8 mouse cellular contexts compared by ENCODE assay signal in genomic region chr17:46678416-46678815, GRCm38 (mm10). TPM values are rescaled to one million over a fixed set of nuclear protein-coding genes. Genes with fewer than 3 reads are reported as not detected.
DNase-seq lines count a peak whose midpoint lies in the region; ATAC-seq and TF ChIP-seq lines count a peak whose summit lies in the region.

Gene Mea1 (plus strand): TSS chr17:46678793.

- TF ChIP-seq CTCF in cerebellum, adult 2 months (IDR thresholded peaks at IDR 0.05; ENCODE audit: borderline replicate concordance, insufficient read depth, low read depth, low read length) = no peak
- TF ChIP-seq CTCF in liver, postnatal 0 days (IDR thresholded peaks at IDR 0.05; ENCODE audit: low read depth) = no peak

- TF ChIP-seq POLR2A in cerebellum, adult 2 months (IDR thresholded peaks at IDR 0.05; ENCODE audit: borderline replicate concordance, insufficient read depth, low read length) = no peak

- WGBS in cerebellum, adult 2 months = 64% methylated on average over 9 of the region's 9 CpGs
- WGBS in kidney, embryonic 14.5 days = 83% methylated on average over 8 of the region's 9 CpGs
- WGBS in liver, postnatal 0 days (ENCODE audit: insufficient replicate concordance) = 94% methylated on average over 7 of the region's 9 CpGs

- H3K36me3 ChIP-seq in kidney, embryonic 14.5 days (ENCODE audit: control insufficient read depth, insufficient read depth, low read length) = peaks cover 48% of the 10 kb centered on the region
- peaks cover 27% of the 10 kb centered on the region for H3K36me3 ChIP-seq in liver, postnatal 0 days (replicated peaks; ENCODE audit: insufficient read depth, low read length)

- peak within 1 kb of the TSS; percentile 53 for H3K4me2 ChIP-seq in kidney, embryonic 14.5 days (replicated peaks; ENCODE audit: low read depth, low read length)
- peak within 1 kb of the TSS; percentile 93 for H3K4me2 ChIP-seq in liver, postnatal 0 days (ENCODE audit: low read depth, low read length)

- H3K9me3 ChIP-seq in kidney, embryonic 14.5 days (ENCODE audit: control insufficient read depth, low read length) = no peaks in the 10 kb centered on the region
- no peaks in the 10 kb centered on the region for H3K9me3 ChIP-seq in liver, postnatal 0 days (ENCODE audit: low read length)

- H3K27ac ChIP-seq in cerebellum, adult 2 months (ENCODE audit: insufficient read depth, low read length) = no peak within 1 kb of the TSS
- H3K27ac ChIP-seq in kidney, embryonic 14.5 days (ENCODE audit: low read depth, low read length) = peak within 1 kb of the TSS; percentile 92; the same call in 1 of the 2 replicates
- peak within 1 kb of the TSS; percentile 91; the same call in 1 of the 2 replicates for H3K27ac ChIP-seq in liver, postnatal 0 days (ENCODE audit: low read depth)

- no peak for ATAC-seq in cerebellum, adult (ENCODE audit: insufficient number of reproducible peaks, low FRiP score, low TSS enrichment)
- ATAC-seq in common myeloid progenitor, adult 5-6 weeks (replicated peaks; ENCODE audit: low read depth, poor library complexity, severe bottlenecking) = no peak
- ATAC-seq in kidney, embryonic 14.5 days (ENCODE audit: low FRiP score, low TSS enrichment) = no peak
- ATAC-seq in liver, postnatal 0 days = no peak
- no peak for ATAC-seq in neutrophil, adult 5-6 weeks (ENCODE audit: extremely low read depth, insufficient number of reproducible peaks, low FRiP score, poor library complexity, severe bottlenecking)

- peak within 1 kb of the TSS; percentile 72 for H3K9ac ChIP-seq in kidney, embryonic 14.5 days (ENCODE audit: low read depth, low read length)
- peak within 1 kb of the TSS; percentile 81 for H3K9ac ChIP-seq in liver, postnatal 0 days (replicated peaks)

- TF ChIP-seq EP300 in liver, postnatal 0 days (IDR thresholded peaks at IDR 0.05; ENCODE audit: low read depth) = no peak

- H3K4me1 ChIP-seq in cerebellum, adult 2 months (ENCODE audit: control insufficient read depth, insufficient read depth, low read length) = peaks cover 20% of the 10 kb centered on the region
- H3K4me1 ChIP-seq in kidney, embryonic 14.5 days (ENCODE audit: control insufficient read depth, insufficient read depth, low read length) = peaks cover 30% of the 10 kb centered on the region
- peaks cover 30% of the 10 kb centered on the region for H3K4me1 ChIP-seq in liver, postnatal 0 days (ENCODE audit: insufficient read depth)

- H3K27me3 ChIP-seq in cerebellum, adult 2 months (ENCODE audit: control insufficient read depth, insufficient read depth, low read length) = no peaks in the 10 kb centered on the region
- H3K27me3 ChIP-seq in kidney, embryonic 14.5 days (ENCODE audit: control insufficient read depth, insufficient read depth, low read length) = no peaks in the 10 kb centered on the region
- H3K27me3 ChIP-seq in liver, postnatal 0 days (ENCODE audit: insufficient read depth, low read length) = no peaks in the 10 kb centered on the region

- no peak for DNase-seq in cerebellum, adult 2 months
- no peak for DNase-seq in heart, adult 8-10 months (ENCODE audit: low spot score)
- DNase-seq in liver, postnatal 0 days = no peak
- DNase-seq in cerebellum, adult 18-20 months = no peak

- peak within 1 kb of the TSS; percentile 39 for H3K4me3 ChIP-seq in cerebellum, adult 2 months (replicated peaks; ENCODE audit: insufficient read depth, low read depth, low read length)
- peak within 1 kb of the TSS; percentile 59 for H3K4me3 ChIP-seq in kidney, embryonic 14.5 days (ENCODE audit: low read length)
- peak within 1 kb of the TSS; percentile 86 for H3K4me3 ChIP-seq in liver, postnatal 0 days (ENCODE audit: low read depth, low read length)

RNA-seq across cellular contexts. Expression of gene Mea1, which starts in this region (rescaled TPM):
- 136 and 147 TPM in 2 replicates for polyA plus RNA-seq in cerebellum, adult 2 months (2012; rRNA removed)
- 63.6 and 86.9 TPM in 2 replicates for total RNA-seq in common myeloid progenitor, adult 5-6 weeks (2017)
- total RNA-seq in heart, adult 8-10 months (2022) = 10 to 100 TPM; 47.1 to 52.5 (median 51.6) TPM
- 148 and 174 TPM in 2 replicates for polyA plus RNA-seq in kidney, embryonic 14.5 days (2014; fragmentation: Nextera tagmentation; extraction: Ambion mirVana)
- polyA plus RNA-seq in liver, postnatal 0 days (2015; fragmentation: Nextera tagmentation; extraction: Ambion mirVana) = 52.3 and 56.9 TPM in 2 replicates
- total RNA-seq in neutrophil, adult 5-6 weeks (2017) = 62.5 and 68.0 TPM in 2 replicates
